Mouse (Mus musculus): ENCODE results near the gene Ccdc162.

The Ccdc162 gene

DNA sequence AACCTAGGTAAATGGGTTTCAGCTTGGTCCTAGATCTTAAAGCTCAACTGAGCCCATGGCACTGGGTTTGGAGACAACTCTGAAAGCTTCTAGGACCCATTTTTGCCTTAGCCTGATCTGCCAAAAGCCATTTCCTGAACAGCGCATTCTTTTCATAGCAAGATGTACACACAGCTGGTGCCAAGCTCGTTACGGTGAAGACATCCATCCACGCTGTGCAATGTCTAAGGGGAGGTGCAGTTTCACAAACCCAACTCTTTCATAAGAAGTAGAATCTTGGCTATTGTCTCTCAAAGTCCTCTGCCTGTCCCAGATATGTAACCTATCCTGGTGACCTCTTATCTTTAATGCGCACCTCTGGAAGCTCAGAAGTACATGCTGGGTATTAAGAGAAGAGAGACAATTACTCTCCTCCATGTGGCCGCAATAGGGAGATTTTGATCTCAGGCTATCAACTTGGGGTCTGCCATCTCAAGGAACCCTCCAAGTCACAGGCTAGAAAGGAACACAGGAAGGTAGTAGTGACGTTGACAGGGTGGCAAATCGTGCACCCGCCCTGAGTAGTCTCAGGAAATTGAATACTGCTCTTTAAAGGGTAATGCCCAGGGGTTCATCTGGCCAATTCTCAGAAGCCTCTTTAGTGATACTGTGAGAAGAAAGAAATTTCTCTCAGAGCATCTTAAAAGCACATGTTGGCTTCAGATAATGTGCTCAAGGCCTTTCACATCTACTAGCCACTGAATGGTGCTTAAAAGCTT lies 81.0 kb downstream of the Ccdc162 start:
- no peak for DNase-seq (ENCODE audit: low spot score)

GRCm38 (mm10) chr10:41633801-41634200 lies 82.6 kb downstream of the Ccdc162 start:
- DNase-seq (ENCODE audit: low spot score): no peak

DNA sequence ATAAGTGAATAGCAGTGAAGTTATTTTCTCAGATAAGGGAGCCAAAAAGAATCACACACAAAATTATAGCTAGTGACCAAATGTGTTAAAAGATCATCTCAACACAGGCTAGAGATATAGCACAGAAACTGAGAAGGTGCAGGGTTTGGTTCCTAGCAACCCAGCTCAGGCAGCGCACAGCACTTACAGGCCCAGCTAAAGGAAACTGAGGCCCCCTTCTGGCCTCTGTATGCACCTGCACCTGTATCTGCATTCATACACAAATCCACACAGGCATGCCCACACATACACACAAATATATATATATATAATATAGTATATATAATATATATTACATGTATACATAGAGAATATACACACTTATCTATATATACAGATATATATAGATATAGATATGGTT lies 84.4 kb downstream of the Ccdc162 start:
- no peak for DNase-seq (ENCODE audit: low spot score)

- no peak for DNase-seq (ENCODE audit: low spot score)
Measured at GRCm38 (mm10) chr10:41626996-41627395, 89.4 kb downstream of the Ccdc162 start.

DNA sequence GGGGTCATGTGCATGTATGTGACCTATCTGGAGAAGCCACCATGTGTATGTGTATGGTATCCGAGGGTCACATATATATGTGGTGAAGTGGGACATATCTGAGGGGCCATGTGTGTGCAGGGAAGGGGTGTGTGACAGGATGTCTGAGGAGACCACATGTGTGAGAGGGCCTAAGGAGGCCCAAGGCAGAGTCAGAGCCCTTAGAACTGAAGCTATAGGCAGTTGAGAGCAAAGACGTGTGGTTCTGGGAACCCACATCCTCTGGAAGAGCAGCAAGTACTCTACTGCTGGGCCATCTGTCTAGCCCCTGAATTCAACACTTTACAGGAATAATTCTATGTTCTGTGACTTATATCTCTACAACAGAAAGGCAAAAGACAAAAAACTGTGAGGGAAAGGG lies 96.4 kb downstream of the Ccdc162 start:
- DNase-seq (ENCODE audit: low spot score): no peak

DNA sequence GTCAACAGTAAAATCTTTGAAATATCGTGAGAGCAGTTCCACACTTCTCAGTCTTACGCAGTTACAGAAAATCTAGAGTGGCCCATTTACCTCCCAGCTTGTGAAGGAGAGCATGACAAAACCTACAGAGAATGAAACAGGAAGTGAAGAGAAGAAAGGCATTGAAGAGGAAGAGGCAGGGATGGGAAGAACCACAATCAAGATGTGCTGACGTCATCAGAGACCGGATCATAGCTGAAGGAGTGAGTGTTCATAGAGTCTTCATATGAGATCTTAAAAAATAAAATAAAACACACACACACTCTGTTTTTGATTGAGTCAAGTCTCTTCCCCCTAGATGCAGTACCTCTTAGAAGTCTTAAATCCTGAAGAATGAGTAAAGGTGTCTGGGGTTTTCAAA lies 100.9 kb downstream of the Ccdc162 start:
- DNase-seq (ENCODE audit: low spot score): no peak

DNA sequence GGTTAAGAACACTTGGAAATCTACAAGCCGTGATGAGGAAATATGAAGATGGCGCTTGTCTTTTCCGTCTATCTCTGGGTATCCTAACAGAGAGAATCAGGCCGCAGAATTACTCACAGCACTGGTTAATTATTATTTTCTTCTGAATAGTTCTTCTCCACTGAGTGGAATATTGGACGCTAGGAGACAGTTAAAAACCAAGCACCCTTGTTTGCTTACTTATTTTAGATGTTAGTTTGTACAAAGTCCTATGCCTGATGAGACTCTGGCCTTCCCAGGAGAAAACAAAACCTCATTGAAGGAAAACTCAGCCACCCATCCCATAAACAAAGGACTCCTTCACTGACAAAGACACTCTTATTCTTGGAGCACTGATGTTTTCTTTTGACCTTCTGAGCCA lies 104.5 kb downstream of the Ccdc162 start:
- no peak for DNase-seq (ENCODE audit: low spot score)

- DNase-seq (ENCODE audit: low spot score): no peak
Measured at GRCm38 (mm10) chr10:41609475-41609874, 107.0 kb downstream of the Ccdc162 start.

DNA sequence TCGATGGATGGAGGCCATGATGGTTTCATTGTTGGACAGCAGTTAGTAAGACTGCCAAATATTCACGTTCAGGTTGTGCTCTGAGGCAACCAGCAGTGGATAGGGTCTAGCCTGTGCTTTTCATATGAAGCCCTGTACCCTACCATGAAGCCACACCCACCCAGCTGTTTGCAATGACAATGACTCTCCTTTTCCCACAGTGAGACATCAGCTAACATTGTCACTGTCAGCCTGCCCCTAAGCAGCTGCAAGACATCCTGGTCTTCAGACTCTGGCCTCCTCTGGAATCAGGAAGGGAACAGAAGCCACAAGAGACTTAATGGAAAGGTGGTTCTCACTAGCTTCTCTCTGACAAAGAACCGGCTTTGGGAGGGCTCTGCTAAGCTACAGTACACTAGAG lies 107.9 kb downstream of the Ccdc162 start:
- DNase-seq (ENCODE audit: low spot score): no peak

DNA sequence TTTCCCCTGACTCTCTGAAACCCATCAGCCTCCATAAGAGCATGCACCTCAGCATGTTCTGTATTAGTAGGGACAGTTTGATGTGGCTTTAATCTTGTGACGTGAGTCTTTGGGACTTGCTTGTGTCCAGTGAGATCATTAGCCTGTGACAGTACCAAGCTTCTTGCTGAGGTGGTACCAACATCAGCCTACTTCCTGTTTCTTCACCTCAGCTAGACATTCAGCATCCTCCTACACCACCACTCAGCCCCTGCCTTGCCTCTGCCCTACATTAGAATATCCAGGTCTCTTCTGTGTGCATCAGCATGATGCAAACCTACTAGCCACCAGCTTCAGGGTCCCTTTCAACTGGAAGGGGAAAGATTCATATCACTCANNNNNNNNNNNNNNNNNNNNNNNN lies 113.8 kb downstream of the Ccdc162 start:
- no peak for DNase-seq (ENCODE audit: low spot score)

DNA sequence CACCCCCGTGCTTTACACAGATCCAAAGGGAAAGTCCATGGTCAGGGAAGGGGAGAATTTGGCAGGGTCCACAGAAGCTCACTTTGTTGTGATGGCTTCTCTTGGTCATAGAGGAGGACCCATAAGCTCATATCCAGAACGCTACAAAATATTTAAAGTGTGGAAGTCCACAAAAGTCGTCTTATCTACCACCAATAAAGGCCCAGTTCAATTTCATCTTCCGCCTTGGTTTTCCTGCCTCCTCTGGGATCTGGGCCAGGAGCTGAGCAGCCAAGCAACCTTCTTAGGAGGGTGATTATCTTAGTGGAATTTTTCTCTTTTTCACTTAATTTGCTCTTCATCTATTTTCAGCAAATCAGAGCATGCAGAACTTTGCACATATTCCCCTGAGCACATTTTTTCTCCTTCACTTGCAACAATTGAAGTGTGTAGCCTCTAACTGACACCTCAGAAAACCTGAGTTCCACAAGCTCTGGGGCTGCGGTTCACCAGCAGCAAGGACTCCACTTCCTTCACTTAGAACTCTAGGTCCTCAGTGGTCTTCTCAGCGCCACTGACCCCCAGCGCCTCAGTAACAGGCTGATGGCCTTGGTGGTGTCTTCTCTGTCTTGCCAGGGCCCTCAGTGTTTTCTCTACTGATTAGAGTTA lies 114.4 kb downstream of the Ccdc162 start:
- no peak for DNase-seq (ENCODE audit: low spot score)

GRCm38 (mm10) chr10:41601302-41601701 lies 115.1 kb downstream of the Ccdc162 start:
- no peak for DNase-seq (ENCODE audit: low spot score)

DNA sequence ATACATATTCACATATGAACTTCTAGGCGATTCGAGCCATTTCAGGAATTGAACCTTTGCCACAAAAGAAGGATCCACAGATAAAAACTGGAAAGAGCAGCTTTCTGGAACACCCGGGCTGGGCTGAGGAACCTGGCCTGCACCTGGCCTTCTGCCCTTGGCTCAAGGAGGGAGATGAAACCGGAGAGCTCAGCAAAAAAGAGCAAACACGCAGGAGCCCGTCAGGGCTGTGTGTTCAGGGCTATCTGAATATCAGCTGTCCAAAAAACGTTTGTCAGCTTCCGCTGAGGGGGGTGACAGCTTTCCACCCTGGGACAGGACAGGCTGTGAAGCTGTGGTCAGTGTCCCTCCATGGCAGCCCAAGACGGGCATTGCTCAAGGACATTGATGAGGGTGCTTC lies 117.4 kb downstream of the Ccdc162 start:
- DNase-seq (ENCODE audit: low spot score): no peak

DNA sequence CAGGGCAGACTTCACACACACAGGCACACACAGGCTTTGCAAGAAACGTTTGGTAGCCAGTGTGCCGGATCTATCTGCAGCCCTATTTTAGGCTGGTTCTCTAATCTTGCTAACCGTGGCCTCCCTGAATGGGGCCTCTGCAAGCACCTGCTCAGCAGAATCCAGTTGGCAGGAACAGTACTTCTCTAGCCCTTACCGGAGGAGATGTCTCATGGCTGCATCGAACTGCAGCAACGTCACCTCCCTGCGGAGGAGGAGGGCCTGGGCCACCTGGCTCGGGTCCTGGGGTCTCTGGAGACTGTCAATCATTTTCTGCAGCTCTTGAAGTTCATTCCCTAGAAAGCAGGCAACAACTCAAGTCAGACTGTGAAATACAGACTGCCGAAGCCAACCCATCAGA lies 118.2 kb downstream of the Ccdc162 start:
- DNase-seq (ENCODE audit: low spot score): no peak

DNA sequence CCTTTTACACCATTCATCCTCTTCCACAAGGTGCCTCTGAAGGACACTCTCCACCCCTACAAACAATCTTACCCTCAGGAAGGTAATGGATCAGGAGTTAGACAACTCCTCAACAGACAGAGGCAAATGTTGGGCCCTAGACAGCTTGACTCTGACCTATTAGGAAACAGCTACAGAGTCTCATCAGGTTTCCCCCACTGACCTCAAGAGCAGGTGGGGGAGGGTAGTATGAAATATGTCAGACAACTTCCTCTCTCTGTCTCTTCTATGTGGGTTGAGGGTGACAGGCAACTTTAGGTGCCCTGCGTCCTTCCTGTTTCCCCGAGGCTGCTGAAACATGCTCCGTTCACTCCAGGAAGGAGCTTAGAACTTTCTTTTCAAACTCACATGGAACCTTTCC lies 120.9 kb downstream of the Ccdc162 start:
- DNase-seq (ENCODE audit: low spot score): peak; percentile 31

- DNase-seq (ENCODE audit: low spot score): no peak
Measured at GRCm38 (mm10) chr10:41594957-41595356, 121.5 kb downstream of the Ccdc162 start.

DNA sequence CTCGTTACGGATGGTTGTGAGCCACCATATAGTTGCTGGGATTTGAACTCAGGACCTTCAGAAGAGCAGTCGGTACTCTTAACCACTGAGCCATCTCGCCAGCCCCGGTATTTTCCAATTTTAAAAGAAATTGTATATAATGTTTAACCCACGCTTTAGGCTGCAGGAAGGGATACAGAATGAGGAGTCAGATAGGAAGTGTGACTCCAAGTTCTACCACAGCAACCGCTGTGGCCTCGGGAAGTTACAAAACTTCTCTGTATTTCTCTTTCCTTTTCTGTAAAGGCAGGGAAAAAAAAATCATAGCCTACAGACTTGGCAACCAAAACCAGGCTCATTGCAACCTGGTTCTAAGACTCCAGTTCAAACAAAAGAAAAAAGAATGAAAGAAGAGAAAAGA lies 122.0 kb downstream of the Ccdc162 start:
- no peak for DNase-seq (ENCODE audit: low spot score)

- DNase-seq (ENCODE audit: low spot score): no peak
Measured at GRCm38 (mm10) chr10:41588616-41589015, 127.8 kb downstream of the Ccdc162 start.

- DNase-seq (ENCODE audit: low spot score): no peak
Measured at GRCm38 (mm10) chr10:41586947-41587852, 129.2 kb downstream of the Ccdc162 start.

GRCm38 (mm10) chr10:41583383-41583782 lies 133.1 kb downstream of the Ccdc162 start:
- DNase-seq (ENCODE audit: low spot score): no peak

GRCm38 (mm10) chr10:41582901-41583361 lies 133.5 kb downstream of the Ccdc162 start:
- DNase-seq (ENCODE audit: low spot score): no peak

DNA sequence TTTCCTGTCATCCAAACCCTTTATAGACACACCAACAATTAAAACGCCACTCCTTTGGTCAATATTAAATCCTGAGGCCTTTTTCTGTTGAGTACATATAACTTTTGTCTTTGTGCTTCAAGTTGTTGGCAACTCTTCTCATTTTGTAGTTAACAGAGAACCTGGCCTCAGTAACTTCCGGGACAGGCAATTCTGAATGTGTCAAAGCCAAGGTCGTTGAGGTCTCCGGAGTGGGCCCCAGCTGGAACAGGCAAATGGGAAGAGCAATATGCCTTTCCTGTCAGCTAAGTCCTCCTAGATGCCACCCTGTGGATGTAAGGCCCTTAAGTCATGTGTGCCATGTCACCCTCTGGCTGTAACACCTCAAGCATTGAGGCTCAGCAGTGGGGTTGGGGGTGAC lies 136.0 kb downstream of the Ccdc162 start:
- no peak for DNase-seq (ENCODE audit: low spot score)

DNA sequence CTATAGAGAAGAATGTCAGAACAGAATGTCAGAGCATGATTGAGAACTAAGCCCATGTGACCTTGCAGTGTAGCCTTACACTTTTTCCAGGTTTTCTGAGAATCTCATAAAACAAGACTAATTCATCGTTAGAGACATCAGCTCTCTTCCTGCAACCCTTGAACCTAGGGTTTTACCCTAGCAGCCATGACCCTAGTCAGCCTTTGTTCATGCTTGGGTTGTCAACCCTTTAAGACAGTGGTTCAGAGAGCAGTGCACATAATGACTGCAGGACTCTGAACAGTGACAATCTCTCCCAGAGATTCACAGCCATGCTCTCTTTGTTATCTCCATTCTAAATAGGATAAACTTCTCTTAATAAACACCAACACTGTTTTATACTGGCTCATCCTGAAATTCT lies 137.9 kb downstream of the Ccdc162 start:
- DNase-seq (ENCODE audit: low spot score): no peak

Data from spleen, adult 12 weeks (tissue).